Mouse (Mus musculus) G1E (cell line): Measurements from ENCODE around the gene Metap1d.

ENCODE experiments used
- CTCF ChIP-seq: IDR thresholded peaks from 2 replicates; pipeline ENCODE4 v1.5.1; 2012; ENCODE audit warnings: low read depth, low read length, inconsistent platforms, mixed read lengths
- POLR2AphosphoS5 ChIP-seq: IDR thresholded peaks from 2 replicates; pipeline ENCODE4 v1.6.1; 2012; ENCODE audit warnings: low read depth, low read length, inconsistent platforms; ENCODE audit not compliant: insufficient replicate concordance

GRCm38 (mm10) chr2:71418760-71419280, 34.3 kb upstream of the Metap1d start:
- TF ChIP-seq POLR2AphosphoS5 (no peak), CTCF (no peak)
